Mouse (Mus musculus): ENCODE data around the gene Dnah11. TPM values are rescaled to one million over a fixed set of nuclear protein-coding genes. Genes with fewer than 3 reads are reported as not detected.

The Dnah11 gene
- polyA plus RNA-seq, 1 experiment from 2014 or later: 0.09 TPM

GRCm38 (mm10) chr12:117862655-117863054 lies 336.2 kb downstream of the Dnah11 start:
- no peaks in the 10 kb centered on the region for H3K9me3 ChIP-seq (ENCODE audit: control insufficient read depth, low read length)
- H3K4me3 ChIP-seq (ENCODE audit: low read length): no peak overlapping the region
- H3K27ac ChIP-seq (ENCODE audit: low read length): no peak overlapping the region
- no peaks in the 10 kb centered on the region for H3K27me3 ChIP-seq (replicated peaks; ENCODE audit: control insufficient read depth, insufficient read depth, low read length)
- no peak overlapping the region for H3K4me2 ChIP-seq (ENCODE audit: low read depth, low read length)
- H3K4me1 ChIP-seq (ENCODE audit: control insufficient read depth, insufficient read depth, low read length): peaks cover 9% of the 10 kb centered on the region; the same call in 1 of the 2 replicates
- WGBS: 73% methylated on average over 5 of the region's 5 CpGs
- H3K36me3 ChIP-seq (ENCODE audit: control insufficient read depth, insufficient read depth, low read length): no peaks in the 10 kb centered on the region
- no peak overlapping the region for H3K9ac ChIP-seq (ENCODE audit: low read depth, low read length)
- ATAC-seq: no peak

GRCm38 (mm10) chr12:117861249-117861648 lies 337.6 kb downstream of the Dnah11 start:
- no peak overlapping the region for H3K4me2 ChIP-seq (ENCODE audit: low read depth, low read length)
- H3K27me3 ChIP-seq (replicated peaks; ENCODE audit: control insufficient read depth, insufficient read depth, low read length): no peaks in the 10 kb centered on the region
- 65% methylated on average over 3 of the region's 3 CpGs for WGBS
- no peak overlapping the region for H3K4me3 ChIP-seq (ENCODE audit: low read length)
- ATAC-seq: no peak
- no peaks in the 10 kb centered on the region for H3K4me1 ChIP-seq (ENCODE audit: control insufficient read depth, insufficient read depth, low read length)
- H3K36me3 ChIP-seq (ENCODE audit: control insufficient read depth, insufficient read depth, low read length): no peaks in the 10 kb centered on the region
- no peak overlapping the region for H3K9ac ChIP-seq (ENCODE audit: low read depth, low read length)
- no peaks in the 10 kb centered on the region for H3K9me3 ChIP-seq (ENCODE audit: control insufficient read depth, low read length)
- H3K27ac ChIP-seq (ENCODE audit: low read length): no peak overlapping the region

DNA sequence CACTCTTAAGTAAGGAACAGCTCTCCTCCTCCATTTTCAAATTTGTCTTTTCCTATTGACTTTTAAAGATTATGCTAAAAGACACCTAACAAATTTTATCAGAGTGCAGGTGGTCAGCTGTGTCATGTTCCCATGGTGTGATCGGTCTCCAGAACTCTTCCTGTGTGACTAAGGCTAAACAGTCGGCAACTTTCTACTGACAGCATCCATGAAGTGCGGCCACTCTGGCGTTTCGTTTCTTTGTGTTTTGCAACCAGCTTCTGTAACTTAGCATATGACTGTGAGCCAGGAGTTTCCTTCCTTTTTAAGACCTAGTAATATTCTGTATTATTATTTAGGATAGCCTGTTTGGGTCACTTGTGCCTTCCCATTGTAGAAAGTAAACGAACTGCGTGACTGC lies 338.0 kb downstream of the Dnah11 start:
- Histone ChIP-seq H3K4me1 (ENCODE audit: control insufficient read depth, insufficient read depth, low read length) (no peaks in the 10 kb centered on the region), H3K27ac (ENCODE audit: low read length) (no peak overlapping the region), H3K36me3 (ENCODE audit: control insufficient read depth, insufficient read depth, low read length) (no peaks in the 10 kb centered on the region), H3K4me2 (ENCODE audit: low read depth, low read length) (no peak overlapping the region), H3K4me3 (ENCODE audit: low read length) (no peak overlapping the region), H3K27me3 (replicated peaks; ENCODE audit: control insufficient read depth, insufficient read depth, low read length) (no peaks in the 10 kb centered on the region), H3K9ac (ENCODE audit: low read depth, low read length) (no peak overlapping the region), H3K9me3 (ENCODE audit: control insufficient read depth, low read length) (no peaks in the 10 kb centered on the region)
- no peak for ATAC-seq
- WGBS: 69% methylated on average over 7 of the region's 7 CpGs

GRCm38 (mm10) chr12:117857884-117858283 lies 341.0 kb downstream of the Dnah11 start:
- no peaks in the 10 kb centered on the region for H3K36me3 ChIP-seq (ENCODE audit: control insufficient read depth, insufficient read depth, low read length)

GRCm38 (mm10) chr12:117857023-117857422 lies 341.8 kb downstream of the Dnah11 start:
- Histone ChIP-seq H3K36me3 (ENCODE audit: control insufficient read depth, insufficient read depth, low read length) (no peaks in the 10 kb centered on the region), H3K9me3 (ENCODE audit: control insufficient read depth, low read length) (no peaks in the 10 kb centered on the region), H3K4me1 (ENCODE audit: control insufficient read depth, insufficient read depth, low read length) (no peaks in the 10 kb centered on the region), H3K4me2 (ENCODE audit: low read depth, low read length) (no peak overlapping the region), H3K27ac (ENCODE audit: low read length) (no peak overlapping the region), H3K9ac (ENCODE audit: low read depth, low read length) (no peak overlapping the region), H3K27me3 (replicated peaks; ENCODE audit: control insufficient read depth, insufficient read depth, low read length) (no peaks in the 10 kb centered on the region), H3K4me3 (ENCODE audit: low read length) (no peak overlapping the region)
- no peak for ATAC-seq
- WGBS: 70% methylated on average over 9 of the region's 9 CpGs

More at GRCm38 (mm10) chr12:117857884-117858283, 341.0 kb downstream of the Dnah11 start:
- H3K27me3 ChIP-seq (replicated peaks; ENCODE audit: control insufficient read depth, insufficient read depth, low read length): no peaks in the 10 kb centered on the region
- WGBS: 84% methylated on average over 6 of the region's 6 CpGs
- no peak overlapping the region for H3K27ac ChIP-seq (ENCODE audit: low read length)
- no peaks in the 10 kb centered on the region for H3K4me1 ChIP-seq (ENCODE audit: control insufficient read depth, insufficient read depth, low read length)
- H3K9ac ChIP-seq (ENCODE audit: low read depth, low read length): no peak overlapping the region
- no peak overlapping the region for H3K4me3 ChIP-seq (ENCODE audit: low read length)
- H3K9me3 ChIP-seq (ENCODE audit: control insufficient read depth, low read length): no peaks in the 10 kb centered on the region
- ATAC-seq: no peak
- no peak overlapping the region for H3K4me2 ChIP-seq (ENCODE audit: low read depth, low read length)

GRCm38 (mm10) chr12:117853316-117853715 lies 345.5 kb downstream of the Dnah11 start:
- ATAC-seq: peak; percentile 71
- H3K27ac ChIP-seq (ENCODE audit: low read length): no peak overlapping the region
- no peaks in the 10 kb centered on the region for H3K27me3 ChIP-seq (replicated peaks; ENCODE audit: control insufficient read depth, insufficient read depth, low read length)
- H3K9ac ChIP-seq (ENCODE audit: low read depth, low read length): no peak overlapping the region
- H3K4me2 ChIP-seq (ENCODE audit: low read depth, low read length): no peak overlapping the region
- no peaks in the 10 kb centered on the region for H3K36me3 ChIP-seq (ENCODE audit: control insufficient read depth, insufficient read depth, low read length)
- H3K4me1 ChIP-seq (ENCODE audit: control insufficient read depth, insufficient read depth, low read length): no peaks in the 10 kb centered on the region; the same call in 1 of the 2 replicates
- no peaks in the 10 kb centered on the region for H3K9me3 ChIP-seq (ENCODE audit: control insufficient read depth, low read length)
- no peak overlapping the region for H3K4me3 ChIP-seq (ENCODE audit: low read length)
- WGBS: 24% methylated on average over 6 of the region's 6 CpGs

DNA sequence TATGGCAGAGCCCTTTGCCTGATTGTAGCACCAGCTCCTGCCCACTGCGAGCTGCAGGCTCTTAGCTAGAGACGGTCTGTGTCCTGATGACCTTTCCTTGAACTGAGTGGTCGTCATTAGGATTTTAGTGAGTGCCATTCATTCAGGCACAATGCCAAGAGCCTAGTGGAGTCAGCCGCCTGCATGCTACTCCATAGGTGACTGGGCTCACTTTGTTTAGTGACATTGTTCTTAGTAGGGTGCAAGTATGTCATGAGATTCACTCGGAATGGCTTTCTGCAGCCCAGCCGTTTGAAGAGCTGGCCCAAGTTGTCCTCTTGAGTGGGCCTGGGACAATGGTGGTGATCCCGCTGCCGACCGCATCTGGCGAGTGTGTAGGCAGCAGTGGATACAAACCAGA lies 348.4 kb downstream of the Dnah11 start:
- Histone ChIP-seq H3K36me3 (ENCODE audit: control insufficient read depth, insufficient read depth, low read length) (no peaks in the 10 kb centered on the region), H3K4me3 (ENCODE audit: low read length) (no peak overlapping the region), H3K9ac (ENCODE audit: low read depth, low read length) (no peak overlapping the region), H3K27ac (ENCODE audit: low read length) (no peak overlapping the region), H3K9me3 (ENCODE audit: control insufficient read depth, low read length) (no peaks in the 10 kb centered on the region), H3K27me3 (replicated peaks; ENCODE audit: control insufficient read depth, insufficient read depth, low read length) (no peaks in the 10 kb centered on the region), H3K4me1 (ENCODE audit: control insufficient read depth, insufficient read depth, low read length) (no peaks in the 10 kb centered on the region; the same call in 1 of the 2 replicates), H3K4me2 (ENCODE audit: low read depth, low read length) (no peak overlapping the region)
- WGBS: 58% methylated on average over 10 of the region's 10 CpGs
- no peak for ATAC-seq

- Histone ChIP-seq H3K27ac (ENCODE audit: low read length) (no peak overlapping the region), H3K9me3 (ENCODE audit: control insufficient read depth, low read length) (no peaks in the 10 kb centered on the region), H3K4me3 (ENCODE audit: low read length) (no peak overlapping the region), H3K27me3 (replicated peaks; ENCODE audit: control insufficient read depth, insufficient read depth, low read length) (no peaks in the 10 kb centered on the region), H3K4me1 (ENCODE audit: control insufficient read depth, insufficient read depth, low read length) (peaks cover 7% of the 10 kb centered on the region), H3K36me3 (ENCODE audit: control insufficient read depth, insufficient read depth, low read length) (no peaks in the 10 kb centered on the region), H3K9ac (ENCODE audit: low read depth, low read length) (no peak overlapping the region), H3K4me2 (ENCODE audit: low read depth, low read length) (no peak overlapping the region)
- WGBS: 90% methylated on average over 6 of the region's 6 CpGs
- ATAC-seq: no peak
These were observed 350.2 kb downstream of the Dnah11 start for GRCm38 (mm10) chr12:117848621-117849020.

- ATAC-seq: no peak
- H3K27ac ChIP-seq (ENCODE audit: low read length): no peak overlapping the region
- peak overlapping the region; percentile 53; the same call in 1 of the 2 replicates for H3K9ac ChIP-seq (ENCODE audit: low read depth, low read length)
- 40% methylated on average over 2 of the region's 2 CpGs for WGBS
- H3K27me3 ChIP-seq (replicated peaks; ENCODE audit: control insufficient read depth, insufficient read depth, low read length): peaks cover 3% of the 10 kb centered on the region; the same call in 1 of the 2 replicates
- H3K9me3 ChIP-seq (ENCODE audit: control insufficient read depth, low read length): no peaks in the 10 kb centered on the region
- no peaks in the 10 kb centered on the region for H3K36me3 ChIP-seq (ENCODE audit: control insufficient read depth, insufficient read depth, low read length)
- peaks cover 10% of the 10 kb centered on the region for H3K4me1 ChIP-seq (ENCODE audit: control insufficient read depth, insufficient read depth, low read length)
- H3K4me3 ChIP-seq (ENCODE audit: low read length): peak overlapping the region; percentile 32
- H3K4me2 ChIP-seq (ENCODE audit: low read depth, low read length): peak overlapping the region; percentile 93
These were observed 353.9 kb downstream of the Dnah11 start for GRCm38 (mm10) chr12:117844917-117845316.

- ATAC-seq: no peak
- Histone ChIP-seq H3K36me3 (ENCODE audit: control insufficient read depth, insufficient read depth, low read length) (no peaks in the 10 kb centered on the region), H3K9me3 (ENCODE audit: control insufficient read depth, low read length) (no peaks in the 10 kb centered on the region), H3K4me3 (ENCODE audit: low read length) (peak overlapping the region; percentile 90), H3K9ac (ENCODE audit: low read depth, low read length) (peak overlapping the region; percentile 89), H3K4me1 (ENCODE audit: control insufficient read depth, insufficient read depth, low read length) (peaks cover 10% of the 10 kb centered on the region), H3K27me3 (replicated peaks; ENCODE audit: control insufficient read depth, insufficient read depth, low read length) (peaks cover 3% of the 10 kb centered on the region; the same call in 1 of the 2 replicates), H3K4me2 (ENCODE audit: low read depth, low read length) (peak overlapping the region; percentile 93), H3K27ac (ENCODE audit: low read length) (peak overlapping the region; percentile 66; the same call in 1 of the 2 replicates)
- WGBS: 0% methylated on average over 15 of the region's 15 CpGs
These were observed 354.8 kb downstream of the Dnah11 start for GRCm38 (mm10) chr12:117844075-117844408.
